In genomic region chr9:109003201-109003600, GRCm38 (mm10) we compare ENCODE assay signal across 9 mouse cellular contexts. TPM values are rescaled to one million over a fixed set of nuclear protein-coding genes. Genes with fewer than 3 reads are reported as not detected.
DNase-seq lines count a peak whose midpoint lies in the region; ATAC-seq and TF ChIP-seq lines count a peak whose summit lies in the region.
"Had no signal": no experiment of that assay in that cellular context is flagged by ENCODE, and none has a peak within 500 bp of the region (broad histone marks: within the 10 kb centered on the region; RNA-seq: fewer than 3 reads in every experiment).

No protein-coding gene starts in this region.

- DNase-seq in hindbrain, embryonic 11.5 days (ENCODE audit: low spot score): peak; percentile 73
- peak; percentile 77 to 78 for DNase-seq in B cell, adult 2 months
- DNase-seq in G1E (ENCODE audit: low spot score): no peak
- DNase-seq in embryonic facial prominence, embryonic 11.5 days (ENCODE audit: low spot score): peak; percentile 73
- peak; percentile 76 for DNase-seq in lung, postnatal 36 days
- DNase-seq in urinary bladder, postnatal 36 days (ENCODE audit: low spot score in 2 of 2): no peak

- H3K4me3 ChIP-seq in hindbrain, embryonic 11.5 days (ENCODE audit: low read depth, low read length): no peak overlapping the region
- H3K4me3 ChIP-seq in hindbrain, embryonic 12.5 days: no peak overlapping the region
- H3K4me3 ChIP-seq in G1E (ENCODE audit: low read depth, low read length): no peak overlapping the region
- no peak overlapping the region for H3K4me3 ChIP-seq in embryonic facial prominence, embryonic 11.5 days (ENCODE audit: low read depth, low read length)
- H3K4me3 ChIP-seq: midbrain, embryonic 12.5 days had no signal

- no peak overlapping the region for H3K4me2 ChIP-seq in hindbrain, embryonic 11.5 days (replicated peaks; ENCODE audit: low read depth, low read length)
- H3K4me2 ChIP-seq in hindbrain, embryonic 12.5 days (replicated peaks): no peak overlapping the region
- H3K4me2 ChIP-seq in embryonic facial prominence, embryonic 11.5 days (ENCODE audit: low read depth, low read length): no peak overlapping the region
- H3K4me2 ChIP-seq: midbrain, embryonic 12.5 days had no signal

- no peak overlapping the region for H3K27ac ChIP-seq in hindbrain, embryonic 11.5 days (ENCODE audit: low read depth, low read length)
- no peak overlapping the region for H3K27ac ChIP-seq in hindbrain, embryonic 12.5 days
- no peak overlapping the region for H3K27ac ChIP-seq in embryonic facial prominence, embryonic 11.5 days (replicated peaks; ENCODE audit: low read depth, low read length)
- H3K27ac ChIP-seq: midbrain, embryonic 12.5 days had no signal

- 57% methylated on average over 2 of the region's 2 CpGs for WGBS in hindbrain, embryonic 11.5 days
- WGBS in hindbrain, embryonic 12.5 days: 51% methylated on average over 2 of the region's 2 CpGs
- 53% methylated on average over 2 of the region's 2 CpGs for WGBS in embryonic facial prominence, embryonic 11.5 days

- H3K36me3 ChIP-seq in hindbrain, embryonic 11.5 days (ENCODE audit: control insufficient read depth, insufficient read depth, low read length): no peaks in the 10 kb centered on the region; the same call in 1 of the 2 replicates
- H3K36me3 ChIP-seq in hindbrain, embryonic 12.5 days: peaks cover 3% of the 10 kb centered on the region; the same call in 1 of the 2 replicates
- H3K36me3 ChIP-seq in G1E (replicated peaks): peaks cover 75% of the 10 kb centered on the region
- no peaks in the 10 kb centered on the region for H3K36me3 ChIP-seq in embryonic facial prominence, embryonic 11.5 days (replicated peaks; ENCODE audit: control insufficient read depth, insufficient read depth, low read depth, low read length)
- H3K36me3 ChIP-seq: midbrain, embryonic 12.5 days had no signal

- no peaks in the 10 kb centered on the region for H3K4me1 ChIP-seq in hindbrain, embryonic 11.5 days (replicated peaks; ENCODE audit: control insufficient read depth, insufficient read depth, low read length)
- no peaks in the 10 kb centered on the region for H3K4me1 ChIP-seq in hindbrain, embryonic 12.5 days
- peaks cover 32% of the 10 kb centered on the region for H3K4me1 ChIP-seq in G1E (ENCODE audit: insufficient read depth, low read depth, low read length)
- no peaks in the 10 kb centered on the region for H3K4me1 ChIP-seq in embryonic facial prominence, embryonic 11.5 days (ENCODE audit: control insufficient read depth, insufficient read depth, low read length)
- H3K4me1 ChIP-seq: midbrain, embryonic 12.5 days had no signal

- no peak overlapping the region for H3K9ac ChIP-seq in hindbrain, embryonic 11.5 days (ENCODE audit: low read depth, low read length)
- no peak overlapping the region for H3K9ac ChIP-seq in hindbrain, embryonic 12.5 days
- H3K9ac ChIP-seq in embryonic facial prominence, embryonic 11.5 days (replicated peaks; ENCODE audit: low read length): no peak overlapping the region
- H3K9ac ChIP-seq: midbrain, embryonic 12.5 days had no signal

- H3K27me3 ChIP-seq in hindbrain, embryonic 11.5 days (ENCODE audit: control insufficient read depth, insufficient read depth, low read length): no peaks in the 10 kb centered on the region
- no peaks in the 10 kb centered on the region for H3K27me3 ChIP-seq in hindbrain, embryonic 12.5 days
- no peaks in the 10 kb centered on the region for H3K27me3 ChIP-seq in G1E (ENCODE audit: insufficient read depth, low read length)
- H3K27me3 ChIP-seq in embryonic facial prominence, embryonic 11.5 days (ENCODE audit: control insufficient read depth, insufficient read depth, low read length): no peaks in the 10 kb centered on the region
- H3K27me3 ChIP-seq: midbrain, embryonic 12.5 days had no signal

- no peaks in the 10 kb centered on the region for H3K9me3 ChIP-seq in hindbrain, embryonic 11.5 days (ENCODE audit: control insufficient read depth, low read length)
- H3K9me3 ChIP-seq in hindbrain, embryonic 12.5 days (replicated peaks): no peaks in the 10 kb centered on the region
- H3K9me3 ChIP-seq in G1E (replicated peaks): no peaks in the 10 kb centered on the region
- no peaks in the 10 kb centered on the region for H3K9me3 ChIP-seq in embryonic facial prominence, embryonic 11.5 days (replicated peaks; ENCODE audit: control insufficient read depth, low read length)
- H3K9me3 ChIP-seq: midbrain, embryonic 12.5 days had no signal

- no peak for ATAC-seq in hindbrain, embryonic 11.5 days (ENCODE audit: low FRiP score)
- no peak for ATAC-seq in hindbrain, embryonic 12.5 days (ENCODE audit: low FRiP score)
- no peak for ATAC-seq in G1E (ENCODE audit: extremely low read depth, insufficient number of reproducible peaks, low FRiP score, poor library complexity, severe bottlenecking)
- no peak for ATAC-seq in embryonic facial prominence, embryonic 11.5 days (replicated peaks; ENCODE audit: insufficient number of reproducible peaks, low FRiP score, low TSS enrichment, low read depth)
- no peak for ATAC-seq in frontal cortex, adult (ENCODE audit: low TSS enrichment)

- peak; percentile 41 for TF ChIP-seq CTCF in G1E (IDR thresholded peaks at IDR 0.05; ENCODE audit: low read depth, low read length)

RNA-seq across cellular contexts. Expression of gene Pfkfb4, which starts 11.6 kb away (rescaled TPM):
- 10.9 and 12.8 TPM in 2 replicates for polyA plus RNA-seq in hindbrain, embryonic 11.5 days (2014; fragmentation: Nextera tagmentation; extraction: Ambion mirVana)
- polyA plus RNA-seq in hindbrain, embryonic 12.5 days (2016; fragmentation: Nextera tagmentation; extraction: Ambion mirVana): 20.1 and 24.0 TPM in 2 replicates
- total RNA-seq in G1E (2014; fragmentation: Nextera tagmentation) (7.1 and 10.0 TPM in 2 replicates), G1E (2017) (9.1 and 9.3 TPM in 2 replicates)
- 1.7 and 4.1 TPM in 2 replicates for polyA plus RNA-seq in G1E (2012)
- polyA plus RNA-seq in embryonic facial prominence, embryonic 11.5 days (2014; fragmentation: Nextera tagmentation; extraction: Ambion mirVana): 7.8 TPM in 2 replicates

RNA-seq across cellular contexts. Expression of gene Ucn2, which starts 17.4 kb away (rescaled TPM):
- polyA plus RNA-seq in hindbrain, embryonic 11.5 days (2014; fragmentation: Nextera tagmentation; extraction: Ambion mirVana): not detected in 2 replicates
- polyA plus RNA-seq in hindbrain, embryonic 12.5 days (2016; fragmentation: Nextera tagmentation; extraction: Ambion mirVana): not detected in 2 replicates
- total RNA-seq in G1E (2014; fragmentation: Nextera tagmentation) (not detected in 2 replicates), G1E (2017) (0.17 and 0.38 TPM in 2 replicates)
- not detected in 2 replicates for polyA plus RNA-seq in G1E (2012)
- polyA plus RNA-seq in embryonic facial prominence, embryonic 11.5 days (2014; fragmentation: Nextera tagmentation; extraction: Ambion mirVana): 0.25 TPM in 1 of 2 replicates, not detected in the other
- polyA plus RNA-seq: midbrain, embryonic 12.5 days had no signal

RNA-seq across cellular contexts. Expression of gene Shisa5, which starts 35.2 kb away (rescaled TPM):
- 33.4 and 34.1 TPM in 2 replicates for polyA plus RNA-seq in hindbrain, embryonic 11.5 days (2014; fragmentation: Nextera tagmentation; extraction: Ambion mirVana)
- 52.3 and 56.6 TPM in 2 replicates for polyA plus RNA-seq in hindbrain, embryonic 12.5 days (2016; fragmentation: Nextera tagmentation; extraction: Ambion mirVana)
- total RNA-seq in G1E (2014; fragmentation: Nextera tagmentation) (17.1 and 24.2 TPM in 2 replicates), G1E (2017) (50.0 and 50.6 TPM in 2 replicates)
- 207 and 259 TPM in 2 replicates for polyA plus RNA-seq in G1E (2012)
- 33.2 and 37.0 TPM in 2 replicates for polyA plus RNA-seq in embryonic facial prominence, embryonic 11.5 days (2014; fragmentation: Nextera tagmentation; extraction: Ambion mirVana)

RNA-seq across cellular contexts. Expression of gene Col7a1, which starts 49.8 kb away (rescaled TPM):
- 1.2 and 2.6 TPM in 2 replicates for polyA plus RNA-seq in hindbrain, embryonic 11.5 days (2014; fragmentation: Nextera tagmentation; extraction: Ambion mirVana)
- 3.1 and 3.9 TPM in 2 replicates for polyA plus RNA-seq in hindbrain, embryonic 12.5 days (2016; fragmentation: Nextera tagmentation; extraction: Ambion mirVana)
- total RNA-seq in G1E (2014; fragmentation: Nextera tagmentation) (0.10 and 0.30 TPM in 2 replicates), G1E (2017) (1.1 and 3.0 TPM in 2 replicates)
- 0.15 and 0.28 TPM in 2 replicates for polyA plus RNA-seq in G1E (2012)
- 1.1 and 2.4 TPM in 2 replicates for polyA plus RNA-seq in embryonic facial prominence, embryonic 11.5 days (2014; fragmentation: Nextera tagmentation; extraction: Ambion mirVana)

RNA-seq across cellular contexts. Expression of gene Trex1, which starts 56.3 kb away (rescaled TPM):
- polyA plus RNA-seq in hindbrain, embryonic 11.5 days (2014; fragmentation: Nextera tagmentation; extraction: Ambion mirVana): 7.5 and 9.7 TPM in 2 replicates
- 8.0 and 9.9 TPM in 2 replicates for polyA plus RNA-seq in hindbrain, embryonic 12.5 days (2016; fragmentation: Nextera tagmentation; extraction: Ambion mirVana)
- total RNA-seq in G1E (2014; fragmentation: Nextera tagmentation): 9.6 and 14.4 TPM in 2 replicates
- 12.2 and 19.6 TPM in 2 replicates for total RNA-seq in G1E (2017)
- polyA plus RNA-seq in G1E (2012): 15.1 and 27.4 TPM in 2 replicates
- polyA plus RNA-seq in embryonic facial prominence, embryonic 11.5 days (2014; fragmentation: Nextera tagmentation; extraction: Ambion mirVana): 4.5 and 7.8 TPM in 2 replicates

Comparison
In these comparisons a context has a peak if more than half of its experiments do, and no peak if none do; other contexts are left out.
1. DNase-seq: peak in hindbrain, embryonic 11.5 days (single experiment), B cell, adult 2 months (2 of 2), embryonic facial prominence, embryonic 11.5 days (single experiment) and lung, postnatal 36 days (single experiment); none in G1E (single experiment) and urinary bladder, postnatal 36 days (0 of 2).